Mouse (Mus musculus) MEL (cell line): ENCODE data around the gene Exoc4. TPM values are rescaled to one million over a fixed set of nuclear protein-coding genes. Genes with fewer than 3 reads are reported as not detected.
A peak's percentile ranks its signal among the peaks of the same experiment; 100 is the strongest.

ENCODE experiments used
- DNase-seq: peaks from one replicate; pipeline ENCODE4 v3.0.0; 2011; ENCODE audit warnings: low read depth, low spot score
- H3K27ac ChIP-seq: 2 replicates; pipeline ENCODE4 v1.5.1; 2012; ENCODE audit warnings: low read depth, mild to moderate bottlenecking, control low read depth, low read length, moderate library complexity; ENCODE audit not compliant: control insufficient read depth
- H3K27me3 ChIP-seq, 2 experiments: fragments of 150-350 bp in 1 of 2; sonication (generic) in 1 of 2; 2 replicates each; pipeline ENCODE4 v1.6.1; 2012; ENCODE audit warnings: low read length in 2 of 2, mild to moderate bottlenecking in 2 of 2, improper control_type of control experiment in 1 of 2, moderate library complexity in 1 of 2; ENCODE audit not compliant: insufficient read depth in 2 of 2, control insufficient read depth in 1 of 2
- H3K36me3 ChIP-seq, 2 experiments: 2 replicates each; pipeline ENCODE4 v1.6.1; 2012 to 2014; ENCODE audit warnings: low read length in 2 of 2, improper control_type of control experiment in 1 of 2, inconsistent platforms in 1 of 2, mild to moderate bottlenecking in 1 of 2; ENCODE audit not compliant: insufficient read depth in 2 of 2, control insufficient read depth in 1 of 2
- H3K4me1 ChIP-seq, 2 experiments: fragments of 150-350 bp in 1 of 2; sonication (generic) in 1 of 2; 2 replicates each; pipeline ENCODE4 v1.6.1; 2012; ENCODE audit warnings: low read length in 2 of 2, improper control_type of control experiment in 1 of 2, mild to moderate bottlenecking in 1 of 2; ENCODE audit not compliant: insufficient read depth in 2 of 2, control insufficient read depth in 1 of 2
- H3K4me3 ChIP-seq, 2 experiments: fragments of 150-350 bp in 1 of 2; sonication (generic) in 1 of 2; 2 replicates each; pipeline ENCODE4 v1.5.1; 2012; ENCODE audit warnings: low read depth in 2 of 2, low read length in 2 of 2, mild to moderate bottlenecking in 2 of 2, moderate library complexity in 2 of 2, control low read depth in 1 of 2, improper control_type of control experiment in 1 of 2; ENCODE audit not compliant: control insufficient read depth in 1 of 2, insufficient read depth in 1 of 2
- H3K79me2 ChIP-seq: 2 replicates; pipeline ENCODE4 v1.6.1; 2012; ENCODE audit warnings: mild to moderate bottlenecking, low read length, moderate library complexity; ENCODE audit not compliant: control insufficient read depth, poor library complexity, insufficient read depth
- H3K9ac ChIP-seq: 2 replicates; pipeline ENCODE4 v1.6.1; 2012; ENCODE audit warnings: low read depth, mild to moderate bottlenecking, control low read depth, low read length, moderate library complexity; ENCODE audit not compliant: control insufficient read depth, poor library complexity, severe bottlenecking
- H3K9me3 ChIP-seq: fragments of 150-350 bp; sonication (generic); replicated peaks from 2 replicates; pipeline ENCODE4 v1.6.1; 2012; ENCODE audit warnings: mild to moderate bottlenecking, low read length, improper control_type of control experiment, moderate library complexity; ENCODE audit not compliant: insufficient read depth
- CHD2 ChIP-seq: IDR thresholded peaks from 2 replicates; pipeline ENCODE4 v1.6.1; 2011; ENCODE audit warnings: low read length, improper control_type of control experiment
- E2F4 ChIP-seq: IDR thresholded peaks from 2 replicates; pipeline ENCODE4 v1.6.1; 2011; ENCODE audit warnings: low read depth, low read length, improper control_type of control experiment, borderline replicate concordance
- ETS1 ChIP-seq: IDR thresholded peaks from 2 replicates; pipeline ENCODE4 v1.6.1; 2012; ENCODE audit warnings: low read depth, mild to moderate bottlenecking, inconsistent platforms, low read length, improper control_type of control experiment, moderate library complexity
- HCFC1 ChIP-seq: IDR thresholded peaks from 2 replicates; pipeline ENCODE4 v1.6.1; 2012; ENCODE audit warnings: low read depth, mild to moderate bottlenecking, inconsistent platforms, low read length, improper control_type of control experiment, moderate library complexity
- JUND ChIP-seq: IDR thresholded peaks from 2 replicates; pipeline ENCODE4 v1.6.1; 2011; ENCODE audit warnings: low read depth, mild to moderate bottlenecking, improper control_type of control experiment, low read length
- MAX ChIP-seq: IDR thresholded peaks from 2 replicates; pipeline ENCODE4 v1.6.1; 2011; ENCODE audit warnings: low read length, improper control_type of control experiment
- NELFE ChIP-seq: IDR thresholded peaks from 2 replicates; pipeline ENCODE4 v1.6.1; 2011; ENCODE audit warnings: low read depth, low read length, improper control_type of control experiment
- TAL1 ChIP-seq: IDR thresholded peaks from 2 replicates; pipeline ENCODE4 v1.6.1; 2012; ENCODE audit warnings: mild to moderate bottlenecking, inconsistent platforms, low read length, moderate library complexity, mixed read lengths
- UBTF ChIP-seq: IDR thresholded peaks from 2 replicates; pipeline ENCODE4 v1.6.1; 2012; ENCODE audit warnings: low read depth, mild to moderate bottlenecking, inconsistent platforms, low read length, improper control_type of control experiment, moderate library complexity, borderline replicate concordance; ENCODE audit not compliant: insufficient read depth
- ZC3H11A ChIP-seq: IDR thresholded peaks from 2 replicates; pipeline ENCODE4 v1.6.1; 2012; ENCODE audit warnings: low read depth, mild to moderate bottlenecking, inconsistent platforms, low read length, improper control_type of control experiment
- ZNF384 ChIP-seq: IDR thresholded peaks from 2 replicates; pipeline ENCODE4 v1.6.1; 2012; ENCODE audit warnings: low read depth, mild to moderate bottlenecking, inconsistent platforms, low read length, improper control_type of control experiment
- polyA plus RNA-seq, 2 experiments: library from polyadenylated mRNA; stranded (reverse) in 1 of 2; unstranded in 1 of 2; fragments of >175 nt in 1 of 2; fragments of >200 nt in 1 of 2; gene quantifications; 2 replicates each; pipeline versions ENCODE4 v1.2.1 to v1.2.4; 2012; ENCODE audit warnings: low replicate concordance in 2 of 2, low read depth in 1 of 2; ENCODE audit not compliant: insufficient read length in 2 of 2, insufficient read depth in 1 of 2, missing spikeins in 1 of 2
- total RNA-seq: library from RNA; depleted of rRNA; stranded (reverse); fragments of 300-350 nt; gene quantifications from 2 replicates; pipeline ENCODE4 v1.2.3, GENCODE M21; 2012

Exoc4 gene
- total and polyA plus RNA-seq, 3 experiments: 16.4 to 22.6 TPM; not detected in 1

DNA sequence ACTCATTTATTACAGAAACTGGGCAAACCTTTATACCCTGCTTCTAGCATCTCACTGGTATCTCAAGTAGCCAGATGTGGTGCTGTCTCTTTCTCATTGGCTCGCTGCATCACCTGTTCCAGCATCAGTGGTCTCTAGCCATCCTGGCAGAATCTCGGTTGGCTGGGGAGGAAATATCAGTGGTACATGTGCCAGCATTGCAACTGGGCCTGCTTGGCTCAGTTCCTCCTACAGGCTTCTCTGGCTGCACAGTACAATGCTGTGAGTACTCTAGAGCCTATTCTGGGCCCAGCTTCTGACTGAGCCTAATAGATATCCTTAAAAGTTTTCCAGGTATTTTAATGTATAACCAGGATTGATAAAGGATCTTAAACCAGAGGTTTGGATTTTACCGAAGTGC lies 582.4 kb downstream of the Exoc4 start:
- Histone ChIP-seq H3K9me3 (no peaks in the 10 kb centered on the region), H3K4me3 (no peak overlapping the region), H3K36me3 (no peaks in the 10 kb centered on the region), H3K27ac (no peak overlapping the region), H3K79me2 (no peaks in the 10 kb centered on the region), H3K27me3 (no peaks in the 10 kb centered on the region), H3K4me1 (no peaks in the 10 kb centered on the region), H3K9ac (no peak overlapping the region)
- DNase-seq: no peak
- no peak for TF ChIP-seq NELFE
- TF ChIP-seq ETS1: no peak
- no peak for TF ChIP-seq ZNF384

DNA sequence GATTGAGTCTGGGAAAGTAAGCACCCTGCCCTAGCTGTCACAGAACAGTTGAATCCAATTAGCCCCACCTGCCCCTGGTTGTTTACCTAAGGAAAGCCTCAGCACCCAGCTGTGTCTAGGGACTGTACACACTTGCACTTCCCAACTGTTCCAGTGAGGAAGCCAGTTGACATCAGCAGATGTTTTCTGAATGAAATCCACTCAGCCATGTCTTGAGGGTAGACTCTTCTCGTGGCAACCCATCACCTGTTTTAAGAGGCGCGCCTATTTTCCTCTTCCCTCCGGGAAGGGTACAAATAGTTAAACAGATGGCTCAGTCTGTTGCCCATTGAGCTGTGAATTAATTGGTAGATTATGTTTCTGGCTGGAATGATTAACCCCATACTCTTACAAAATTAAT lies 584.1 kb downstream of the Exoc4 start:
- Histone ChIP-seq H3K79me2 (no peaks in the 10 kb centered on the region), H3K36me3 (no peaks in the 10 kb centered on the region), H3K27me3 (no peaks in the 10 kb centered on the region), H3K27ac (no peak overlapping the region), H3K4me1 (no peaks in the 10 kb centered on the region), H3K9ac (no peak overlapping the region), H3K9me3 (no peaks in the 10 kb centered on the region), H3K4me3 (no peak overlapping the region)
- no peak for TF ChIP-seq E2F4
- no peak for DNase-seq

DNA sequence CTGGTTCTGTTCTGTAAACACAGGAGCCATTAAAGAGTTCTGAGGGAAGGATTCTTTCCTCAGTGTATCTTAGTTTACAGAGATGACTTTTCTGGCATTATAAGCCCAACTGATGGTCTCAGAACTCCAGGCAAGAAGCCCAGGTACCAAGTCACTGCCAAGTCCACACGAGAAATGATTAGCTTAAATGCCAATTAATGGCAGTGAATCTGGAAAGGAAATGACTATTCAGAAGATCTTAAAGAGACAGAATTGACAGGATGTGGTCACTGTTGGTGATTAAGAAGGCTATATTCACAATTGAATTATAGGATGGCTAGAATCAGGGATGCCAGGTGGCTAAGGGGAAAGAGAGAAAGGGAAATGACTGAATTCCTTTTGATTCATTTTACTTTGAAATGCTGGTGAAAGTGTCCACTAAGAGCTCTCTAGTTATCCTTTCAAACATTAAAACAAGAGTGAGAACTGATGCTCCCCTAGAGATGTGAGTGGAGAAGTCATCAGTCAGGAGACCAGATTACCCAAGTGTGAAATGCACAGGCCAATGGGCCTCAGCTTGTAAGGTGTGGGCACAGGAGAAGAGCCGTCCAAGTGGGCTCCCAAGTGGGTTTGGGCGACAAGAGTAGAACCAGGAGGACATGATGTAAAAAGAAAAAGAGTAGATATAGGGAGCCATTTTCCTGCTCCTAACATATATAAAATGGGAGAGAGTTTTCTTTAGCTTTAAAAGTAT lies 587.3 kb downstream of the Exoc4 start:
- peaks cover 0 to 2% of the 10 kb centered on the region in 2 experiments; a peak in 1 of 4 replicates for H3K4me1 ChIP-seq
- H3K4me3 ChIP-seq: no peak overlapping the region
- no peak overlapping the region for H3K27ac ChIP-seq
- no peaks in the 10 kb centered on the region for H3K27me3 ChIP-seq
- no peak for TF ChIP-seq TAL1
- DNase-seq: no peak
- peaks cover 0 to under 1% of the 10 kb centered on the region in 2 experiments; a peak in 1 of 4 replicates for H3K36me3 ChIP-seq
- no peaks in the 10 kb centered on the region for H3K79me2 ChIP-seq
- no peak overlapping the region for H3K9ac ChIP-seq
- H3K9me3 ChIP-seq: no peaks in the 10 kb centered on the region

DNA sequence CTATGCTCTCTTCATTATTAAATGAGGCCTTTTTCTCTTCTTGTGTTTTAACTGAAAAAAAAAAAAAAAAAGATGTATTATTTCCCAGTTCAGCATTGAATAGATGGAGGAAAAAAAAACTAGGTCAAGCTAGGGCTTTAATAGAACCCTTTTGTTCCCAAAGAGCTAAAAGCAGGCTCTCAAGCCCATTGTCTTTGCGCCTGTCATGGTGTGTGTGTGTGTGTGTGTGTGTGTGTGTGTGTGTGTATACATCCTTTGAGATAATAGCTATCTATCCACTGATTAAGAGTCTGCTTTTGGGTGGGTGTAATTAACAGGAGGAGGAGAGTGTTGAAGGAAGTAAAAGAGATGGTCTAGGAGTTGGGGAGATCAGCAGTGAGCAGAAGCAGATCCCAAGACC lies 594.0 kb downstream of the Exoc4 start:
- Histone ChIP-seq H3K79me2 (no peaks in the 10 kb centered on the region), H3K4me3 (no peak overlapping the region), H3K27me3 (no peaks in the 10 kb centered on the region), H3K9ac (no peak overlapping the region), H3K9me3 (no peaks in the 10 kb centered on the region), H3K36me3 (peaks cover 0 to 7% of the 10 kb centered on the region in 2 experiments; a peak in 2 of 4 replicates), H3K4me1 (peaks cover 3 to 5% of the 10 kb centered on the region in 2 experiments), H3K27ac (no peak overlapping the region)
- no peak for DNase-seq
- TF ChIP-seq CHD2: no peak
- TF ChIP-seq ETS1: 0 out of 2 replicates have a peak, but pooled peaks have one; percentile 17
- TF ChIP-seq MAX: no peak
- no peak for TF ChIP-seq UBTF
- TF ChIP-seq HCFC1: no peak
- TF ChIP-seq JUND: no peak
- no peak for TF ChIP-seq ZC3H11A
